Mouse (Mus musculus): ENCODE measurements at regions not wholly inside any gene's neighbourhood (a gene's known extent, or its start where the extent isn't known, plus 50 kb on each side); places are given as distances from the start of the nearest gene placed in this dataset.

DNA sequence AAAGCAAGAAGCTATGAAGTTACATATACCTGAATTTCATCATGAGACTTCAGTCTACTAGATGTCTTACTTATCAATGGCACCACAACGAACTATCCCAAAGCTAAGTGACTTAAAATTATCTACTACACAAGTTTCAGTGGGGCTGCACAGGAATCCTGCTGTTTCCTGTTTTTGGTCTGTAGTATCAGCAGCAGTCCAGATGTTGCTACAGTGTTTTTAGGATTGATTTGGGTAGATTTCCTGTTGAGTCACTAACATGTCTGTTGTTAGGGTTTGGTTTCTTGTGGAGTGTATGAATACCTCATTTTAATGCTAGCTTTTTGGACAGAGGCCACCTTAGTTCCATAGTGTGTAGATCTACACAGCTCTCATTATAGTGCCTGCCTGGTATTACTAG, 120.8 kb upstream of the Thumpd2 start:
- DNase-seq (ENCODE audit: low read depth) = no peak

DNA sequence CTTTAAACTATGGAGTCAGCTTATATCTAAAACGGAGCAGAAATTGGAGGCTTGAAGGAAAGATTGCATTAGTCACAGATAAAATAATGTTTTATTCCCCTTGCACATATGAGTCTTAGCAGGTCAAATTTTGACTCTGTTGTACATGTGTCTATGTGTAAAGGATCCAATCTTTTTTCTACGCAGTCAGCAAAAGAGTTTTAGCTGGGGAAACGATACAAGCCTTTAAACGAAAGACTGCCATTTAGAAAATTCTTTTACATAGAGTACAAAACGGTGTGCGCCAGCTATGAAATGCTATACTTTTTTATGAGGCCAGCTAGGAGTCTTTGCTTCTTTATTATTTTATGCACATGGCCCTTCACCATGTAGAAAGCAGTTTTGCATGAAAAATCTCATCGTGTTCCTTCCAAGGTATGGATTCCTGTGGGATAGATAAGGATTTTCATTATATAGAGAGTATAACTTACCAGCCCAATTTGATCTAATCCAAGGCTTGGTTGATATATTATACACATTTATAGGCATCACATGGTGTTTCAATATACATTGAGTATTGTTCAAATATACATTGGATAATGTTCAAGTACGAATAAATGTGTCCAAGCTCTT, 116.0 kb upstream of the Thumpd2 start:
- DNase-seq (ENCODE audit: low read depth) = no peak

DNA sequence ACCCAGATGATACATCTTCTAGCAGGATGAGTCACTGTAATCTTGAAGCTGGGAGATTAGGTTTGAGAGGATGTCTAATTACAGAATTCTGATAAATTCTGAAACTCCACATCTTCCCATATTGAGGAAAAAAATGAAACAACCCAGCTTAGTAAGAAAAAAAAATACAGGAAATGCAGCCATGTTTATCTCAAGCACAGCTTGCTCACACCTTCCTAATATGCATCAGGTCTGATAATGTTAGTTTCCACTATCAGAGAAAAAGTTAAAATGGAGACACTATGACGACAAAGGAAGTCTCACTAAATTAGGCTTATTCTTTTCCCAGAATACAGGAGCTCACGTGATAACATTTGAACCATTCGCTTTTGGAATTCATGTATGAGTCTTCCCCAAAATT, 111.4 kb upstream of the Thumpd2 start:
- no peak for DNase-seq (ENCODE audit: low read depth)

GRCm38 (mm10) chr17:81175877-81176276, 111.0 kb upstream of the Thumpd2 start:
- no peak for DNase-seq (ENCODE audit: low read depth)

- DNase-seq (ENCODE audit: low read depth) = no peak
Measured at GRCm38 (mm10) chr17:81172943-81173342, 108.1 kb upstream of the Thumpd2 start.

GRCm38 (mm10) chr17:81169118-81169517, 104.2 kb upstream of the Thumpd2 start:
- no peak for DNase-seq (ENCODE audit: low read depth)

GRCm38 (mm10) chr17:81150730-81151129, 85.8 kb upstream of the Thumpd2 start:
- no peak for DNase-seq (ENCODE audit: low read depth)

DNA sequence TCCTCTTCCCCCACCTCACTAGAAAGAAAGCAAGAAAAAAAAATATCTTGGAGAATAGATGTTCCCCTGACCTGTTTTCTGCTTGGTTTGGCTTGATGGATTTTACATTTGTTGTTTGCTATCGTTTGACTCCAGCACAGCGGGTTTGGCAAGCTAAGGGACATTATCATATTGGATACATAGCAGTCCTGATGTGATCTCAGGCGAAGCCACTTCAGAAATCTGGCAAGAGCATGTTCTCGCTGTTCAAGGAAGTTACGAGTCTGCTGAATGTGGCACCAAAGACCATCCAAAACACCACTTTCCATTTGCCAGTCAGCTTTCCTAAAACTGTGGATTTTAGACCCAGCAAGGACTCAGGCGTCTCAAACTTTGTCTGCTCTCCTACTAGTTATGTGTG, 69.8 kb upstream of the Thumpd2 start:
- no peak for DNase-seq (ENCODE audit: low read depth)

- no peak for DNase-seq (ENCODE audit: low read depth)
Measured at GRCm38 (mm10) chr17:81133227-81133626, 68.3 kb upstream of the Thumpd2 start.

Measured in c-Kit-positive CD71-positive TER-119-negative erythroid progenitor cells, embryonic 14.5 days (primary cell).